Mouse (Mus musculus): ENCODE results near the gene Gm813. TPM values are rescaled to one million over a fixed set of nuclear protein-coding genes. Genes with fewer than 3 reads are reported as not detected.

Gm813 gene
- polyA plus RNA-seq, 2 experiments: not detected

GRCm38 (mm10) chr16:58627597-58628335 is 11.0 kb upstream of the Gm813 start:
- H3K27me3 ChIP-seq (ENCODE audit: control insufficient read depth, insufficient read depth, low read length): no peaks in the 10 kb centered on the region
- 89% methylated on average over 4 of the region's 4 CpGs for WGBS
- H3K4me2 ChIP-seq (replicated peaks; ENCODE audit: low read depth, low read length, severe bottlenecking): no peak overlapping the region
- H3K4me1 ChIP-seq (ENCODE audit: control insufficient read depth, insufficient read depth, low read length): no peaks in the 10 kb centered on the region
- no peak overlapping the region for H3K9ac ChIP-seq (ENCODE audit: low read depth, low read length, severe bottlenecking)
- no peaks in the 10 kb centered on the region for H3K9me3 ChIP-seq (ENCODE audit: control insufficient read depth, low read length)
- no peaks in the 10 kb centered on the region for H3K36me3 ChIP-seq (ENCODE audit: control insufficient read depth, insufficient read depth, low read length)
- TF ChIP-seq POLR2A (IDR thresholded peaks at IDR 0.05; ENCODE audit: borderline replicate concordance, extremely low read depth, insufficient read depth, insufficient read length): no peak
- no peak overlapping the region for H3K27ac ChIP-seq (replicated peaks; ENCODE audit: low read depth, low read length)
- H3K4me3 ChIP-seq (replicated peaks; ENCODE audit: low read length): no peak overlapping the region
- no peak for ATAC-seq (ENCODE audit: low FRiP score, low read depth)
- DNase-seq (ENCODE audit: low spot score): no peak

- DNase-seq (ENCODE audit: low spot score) (peak; percentile 23), ATAC-seq (ENCODE audit: low FRiP score, low read depth) (no peak)
- no peak overlapping the region for H3K9ac ChIP-seq (ENCODE audit: low read depth, low read length, severe bottlenecking)
- H3K27ac ChIP-seq (replicated peaks; ENCODE audit: low read depth, low read length): no peak overlapping the region
- no peaks in the 10 kb centered on the region for H3K4me1 ChIP-seq (ENCODE audit: control insufficient read depth, insufficient read depth, low read length)
- H3K9me3 ChIP-seq (ENCODE audit: control insufficient read depth, low read length): no peaks in the 10 kb centered on the region
- no peak for TF ChIP-seq POLR2A (IDR thresholded peaks at IDR 0.05; ENCODE audit: borderline replicate concordance, extremely low read depth, insufficient read depth, insufficient read length)
- H3K4me3 ChIP-seq (replicated peaks; ENCODE audit: low read length): no peak overlapping the region
- 75% methylated on average over 6 of the region's 6 CpGs for WGBS
- no peaks in the 10 kb centered on the region for H3K36me3 ChIP-seq (ENCODE audit: control insufficient read depth, insufficient read depth, low read length)
- no peak overlapping the region for H3K4me2 ChIP-seq (replicated peaks; ENCODE audit: low read depth, low read length, severe bottlenecking)
- no peaks in the 10 kb centered on the region for H3K27me3 ChIP-seq (ENCODE audit: control insufficient read depth, insufficient read depth, low read length)
Observed at GRCm38 (mm10) chr16:58623944-58624343, 7.2 kb upstream of the Gm813 start.

- TF ChIP-seq POLR2A (IDR thresholded peaks at IDR 0.05; ENCODE audit: borderline replicate concordance, extremely low read depth, insufficient read depth, insufficient read length): no peak
- no peaks in the 10 kb centered on the region for H3K27me3 ChIP-seq (ENCODE audit: control insufficient read depth, insufficient read depth, low read length)
- no peak overlapping the region for H3K27ac ChIP-seq (replicated peaks; ENCODE audit: low read depth, low read length)
- H3K4me1 ChIP-seq (ENCODE audit: control insufficient read depth, insufficient read depth, low read length): no peaks in the 10 kb centered on the region
- H3K4me2 ChIP-seq (replicated peaks; ENCODE audit: low read depth, low read length, severe bottlenecking): no peak overlapping the region
- ATAC-seq (ENCODE audit: low FRiP score, low read depth) (no peak), DNase-seq (ENCODE audit: low spot score) (no peak)
- 31% methylated on average over 4 of the region's 4 CpGs for WGBS
- no peak overlapping the region for H3K4me3 ChIP-seq (replicated peaks; ENCODE audit: low read length)
- no peaks in the 10 kb centered on the region for H3K36me3 ChIP-seq (ENCODE audit: control insufficient read depth, insufficient read depth, low read length)
- no peak overlapping the region for H3K9ac ChIP-seq (ENCODE audit: low read depth, low read length, severe bottlenecking)
- H3K9me3 ChIP-seq (ENCODE audit: control insufficient read depth, low read length): no peaks in the 10 kb centered on the region
Observed at GRCm38 (mm10) chr16:58623114-58623513, 6.3 kb upstream of the Gm813 start.

GRCm38 (mm10) chr16:58622377-58622776 is 5.6 kb upstream of the Gm813 start:
- Histone ChIP-seq H3K4me1 (ENCODE audit: control insufficient read depth, insufficient read depth, low read length) (no peaks in the 10 kb centered on the region), H3K9me3 (ENCODE audit: control insufficient read depth, low read length) (no peaks in the 10 kb centered on the region), H3K4me2 (replicated peaks; ENCODE audit: low read depth, low read length, severe bottlenecking) (no peak overlapping the region), H3K4me3 (replicated peaks; ENCODE audit: low read length) (no peak overlapping the region), H3K27me3 (ENCODE audit: control insufficient read depth, insufficient read depth, low read length) (no peaks in the 10 kb centered on the region), H3K27ac (replicated peaks; ENCODE audit: low read depth, low read length) (no peak overlapping the region), H3K9ac (ENCODE audit: low read depth, low read length, severe bottlenecking) (no peak overlapping the region), H3K36me3 (ENCODE audit: control insufficient read depth, insufficient read depth, low read length) (no peaks in the 10 kb centered on the region)
- ATAC-seq (ENCODE audit: low FRiP score, low read depth): no peak
- 77% methylated on average over 3 of the region's 3 CpGs for WGBS
- no peak for TF ChIP-seq POLR2A (IDR thresholded peaks at IDR 0.05; ENCODE audit: borderline replicate concordance, extremely low read depth, insufficient read depth, insufficient read length)
- DNase-seq (ENCODE audit: low spot score): no peak

- ATAC-seq (ENCODE audit: low FRiP score, low read depth) (no peak), DNase-seq (ENCODE audit: low spot score) (no peak)
- Histone ChIP-seq H3K9ac (ENCODE audit: low read depth, low read length, severe bottlenecking) (no peak overlapping the region), H3K4me1 (ENCODE audit: control insufficient read depth, insufficient read depth, low read length) (no peaks in the 10 kb centered on the region), H3K4me3 (replicated peaks; ENCODE audit: low read length) (no peak overlapping the region), H3K4me2 (replicated peaks; ENCODE audit: low read depth, low read length, severe bottlenecking) (no peak overlapping the region), H3K27ac (replicated peaks; ENCODE audit: low read depth, low read length) (no peak overlapping the region), H3K9me3 (ENCODE audit: control insufficient read depth, low read length) (no peaks in the 10 kb centered on the region), H3K27me3 (ENCODE audit: control insufficient read depth, insufficient read depth, low read length) (no peaks in the 10 kb centered on the region), H3K36me3 (ENCODE audit: control insufficient read depth, insufficient read depth, low read length) (no peaks in the 10 kb centered on the region)
- no peak for TF ChIP-seq POLR2A (IDR thresholded peaks at IDR 0.05; ENCODE audit: borderline replicate concordance, extremely low read depth, insufficient read depth, insufficient read length)
Observed at GRCm38 (mm10) chr16:58617346-58617745, 568 bp upstream of the Gm813 start.
